Mouse (Mus musculus) embryonic facial prominence, embryonic 15.5 days (tissue): ENCODE results near the gene Tmem38a. TPM values are rescaled to one million over a fixed set of nuclear protein-coding genes. Genes with fewer than 3 reads are reported as not detected.

Source experiments
- ATAC-seq: fragments of 200-750 bp; cut with Nextera tagmentation; 2 replicates; pipeline ENCODE4 v1.8.0; 2017; ENCODE audit warnings: low read depth, moderate TSS enrichment; ENCODE audit not compliant: insufficient number of reproducible peaks, low FRiP score, low TSS enrichment
- H3K27ac ChIP-seq: fragments of 300-500 bp; sonication (generic); replicated peaks from 2 replicates; pipeline ENCODE4 v1.5.1; 2015; ENCODE audit warnings: mild to moderate bottlenecking, inconsistent platforms
- H3K27me3 ChIP-seq: fragments of 300-500 bp; sonication (generic); 2 replicates; pipeline ENCODE4 v1.6.1; 2015; ENCODE audit warnings: inconsistent platforms
- H3K36me3 ChIP-seq: fragments of 300-500 bp; sonication (generic); 2 replicates; pipeline ENCODE4 v1.6.1; 2015; ENCODE audit warnings: mild to moderate bottlenecking, inconsistent platforms
- H3K4me1 ChIP-seq: fragments of 300-500 bp; sonication (generic); 2 replicates; pipeline ENCODE4 v1.6.1; 2015; ENCODE audit warnings: inconsistent platforms
- H3K4me2 ChIP-seq: fragments of 300-500 bp; sonication (generic); replicated peaks from 2 replicates; pipeline ENCODE4 v1.6.1; 2015; ENCODE audit warnings: mild to moderate bottlenecking, inconsistent platforms
- H3K4me3 ChIP-seq: fragments of 300-500 bp; sonication (generic); replicated peaks from 2 replicates; pipeline ENCODE4 v1.5.1; 2015; ENCODE audit warnings: mild to moderate bottlenecking, inconsistent platforms
- H3K9ac ChIP-seq: fragments of 300-500 bp; sonication (generic); 2 replicates; pipeline ENCODE4 v1.6.1; 2015; ENCODE audit warnings: inconsistent platforms
- H3K9me3 ChIP-seq: fragments of 300-500 bp; sonication (generic); replicated peaks from 2 replicates; pipeline ENCODE4 v1.6.1; 2016; ENCODE audit warnings: inconsistent platforms
- WGBS: fragments of 180-500 bp; shearing (Covaris S2); methylation state at CpG from one replicate; pipeline ENCODE4 v1.1.7; 2015; 5-methylcytosine and 5-hydroxymethylcytosine counted together
- microRNA-seq: library from miRNA; unstranded; fragments of <30 nt; microRNA quantifications from one replicate; pipeline ENCODE4, GENCODE M21; 2016; ENCODE audit warnings: borderline number of aligned reads
- polyA plus RNA-seq: library from polyadenylated mRNA; unstranded; fragments of >200 nt; fragmentation: Nextera tagmentation; extraction: Ambion mirVana; gene quantifications from 2 replicates; pipeline ENCODE4 v1.2.1, GENCODE M21; 2015

Gene Tmem38a
- polyA plus RNA-seq, 1 experiment from 2014 or later, result 35.2 TPM

- H3K9ac ChIP-seq, result no peak overlapping the region
- H3K27me3 ChIP-seq, result no peaks in the 10 kb centered on the region
- ATAC-seq, result no peak
- no peak overlapping the region for H3K4me3 ChIP-seq
- WGBS, result 88% methylated on average over 10 of the region's 10 CpGs
- no peak overlapping the region for H3K4me2 ChIP-seq
- no peaks in the 10 kb centered on the region for H3K36me3 ChIP-seq
- no peak overlapping the region for H3K27ac ChIP-seq
- 0 out of 2 replicates have a peak, but pooled peaks cover 5% of the 10 kb centered on the region for H3K4me1 ChIP-seq
- no peaks in the 10 kb centered on the region for H3K9me3 ChIP-seq
Measured at GRCm38 (mm10) chr8:72588865-72589264, 17.0 kb downstream of the Tmem38a start.

DNA sequence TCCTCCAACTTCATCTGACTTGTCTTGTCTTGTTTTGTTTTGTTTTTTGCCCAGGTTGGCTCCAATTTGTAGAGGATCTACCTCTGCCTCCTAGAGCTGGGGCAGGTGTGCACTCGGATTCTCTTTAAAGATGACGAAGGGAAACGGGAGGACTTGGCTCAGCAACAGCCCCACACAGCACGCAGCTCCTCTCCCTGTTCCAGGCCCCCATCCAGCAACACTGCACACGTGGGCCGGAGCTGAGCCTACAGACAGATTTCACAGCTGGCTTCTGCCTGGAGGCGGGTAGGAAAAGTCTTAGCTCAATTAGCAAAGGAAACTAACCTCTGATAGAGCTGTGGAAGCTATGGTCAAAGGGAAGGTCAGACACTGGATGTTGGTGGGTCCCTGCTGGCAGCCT, 17.4 kb downstream of the Tmem38a start:
- Histone ChIP-seq H3K27me3 (no peaks in the 10 kb centered on the region), H3K4me1 (0 out of 2 replicates have a peak, but pooled peaks cover 5% of the 10 kb centered on the region), H3K27ac (no peak overlapping the region; the same call in 1 of the 2 replicates), H3K9ac (no peak overlapping the region), H3K4me2 (no peak overlapping the region), H3K4me3 (no peak overlapping the region), H3K36me3 (no peaks in the 10 kb centered on the region), H3K9me3 (no peaks in the 10 kb centered on the region)
- peak; percentile 70 for ATAC-seq
- WGBS, result 39% methylated on average over 7 of the region's 7 CpGs

DNA sequence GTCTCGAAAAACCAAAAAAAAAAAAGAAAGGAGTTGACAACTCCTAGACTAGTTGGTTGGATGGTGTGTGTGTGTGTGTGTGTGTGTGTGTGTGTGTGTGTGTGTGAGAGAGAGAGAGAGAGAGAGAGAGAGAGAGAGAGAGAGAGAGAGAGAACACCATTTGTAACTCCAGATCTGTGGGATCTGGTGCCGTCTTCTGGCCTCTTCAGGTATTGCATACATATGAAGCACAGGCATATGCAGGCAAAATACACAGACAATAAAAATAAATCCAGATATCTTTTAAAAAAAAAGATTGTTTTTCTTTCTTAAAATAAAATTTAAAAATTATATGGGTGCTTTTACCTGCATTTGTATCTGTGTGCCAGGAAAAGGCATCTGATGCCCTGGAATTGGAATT, 18.3 kb downstream of the Tmem38a start:
- H3K36me3 ChIP-seq, result no peaks in the 10 kb centered on the region
- no peak overlapping the region for H3K27ac ChIP-seq
- no peak overlapping the region for H3K4me2 ChIP-seq
- no peak overlapping the region for H3K9ac ChIP-seq
- no peak overlapping the region for H3K4me3 ChIP-seq
- ATAC-seq, result no peak
- H3K4me1 ChIP-seq, result 0 out of 2 replicates have a peak, but pooled peaks cover 5% of the 10 kb centered on the region
- H3K27me3 ChIP-seq, result no peaks in the 10 kb centered on the region
- H3K9me3 ChIP-seq, result no peaks in the 10 kb centered on the region
- WGBS, result 61% methylated on average over 2 of the region's 2 CpGs

Small RNA genes lying within 50 kb of the gene (microRNA-seq; reads per million reads assigned to microRNA genes)
- gene Gm28019, result not detected

Other genes with a start within 250 kb of the Tmem38a start
- gene Eps15l1, start 150.6 kb upstream of the Tmem38a start, polyA plus RNA-seq, result 54.2 and 56.6 TPM in 2 replicates
- gene Calr3, start 128.2 kb upstream of the Tmem38a start, polyA plus RNA-seq, result 1.0 and 1.2 TPM in 2 replicates
- gene 1700030K09Rik, start 128.2 kb upstream of the Tmem38a start, polyA plus RNA-seq, result 15.7 and 17.0 TPM in 2 replicates
- gene Cherp, start 96.8 kb upstream of the Tmem38a start, polyA plus RNA-seq, result 56.3 and 68.6 TPM in 2 replicates
- gene Slc35e1, start 79.4 kb upstream of the Tmem38a start, polyA plus RNA-seq, result 21.3 and 24.8 TPM in 2 replicates
- gene Med26, start 23.8 kb upstream of the Tmem38a start, polyA plus RNA-seq, result 18.4 and 20.4 TPM in 2 replicates
- gene Smim7, start 967 bp upstream of the Tmem38a start, polyA plus RNA-seq, result 116 and 121 TPM in 2 replicates
- gene Nwd1, start 74.7 kb downstream of the Tmem38a start, polyA plus RNA-seq, result 0.27 and 0.28 TPM in 2 replicates
- gene Sin3b, start 151.2 kb downstream of the Tmem38a start, polyA plus RNA-seq, result 172 and 176 TPM in 2 replicates
- 1.3 and 1.6 TPM in 2 replicates for gene F2rl3, start 189.8 kb downstream of the Tmem38a start, polyA plus RNA-seq